Mouse (Mus musculus) testis, postnatal 10 days (tissue): ENCODE results near the gene Olfr741.

ENCODE experiments used
- DNase-seq: peaks from one replicate; pipeline ENCODE4 v3.0.0; 2021; ENCODE audit warnings: low spot score

The Olfr741 gene

DNA sequence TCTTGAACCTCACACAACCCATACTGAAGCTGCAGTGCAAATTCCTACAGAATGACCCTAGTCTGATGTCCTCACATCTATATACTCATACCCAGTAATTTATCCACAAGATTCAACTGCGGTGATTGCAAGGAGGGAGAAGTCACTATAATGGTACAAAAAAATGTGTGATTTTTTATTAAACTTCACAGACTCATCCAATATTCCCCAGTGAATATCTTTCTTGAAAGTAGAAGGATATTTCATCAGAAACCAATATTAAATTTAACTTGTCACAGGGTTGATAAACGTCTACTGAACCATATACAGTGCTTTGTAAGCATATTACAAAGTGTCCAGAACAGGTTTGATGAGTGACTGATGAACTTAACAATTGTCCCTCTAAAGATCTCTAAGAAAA lies at the start of gene Olfr741:
Gene Olfr741, plus strand, starts transcription at position 301 of the 400 bp plus-strand sequence.
- no peak for DNase-seq

DNA sequence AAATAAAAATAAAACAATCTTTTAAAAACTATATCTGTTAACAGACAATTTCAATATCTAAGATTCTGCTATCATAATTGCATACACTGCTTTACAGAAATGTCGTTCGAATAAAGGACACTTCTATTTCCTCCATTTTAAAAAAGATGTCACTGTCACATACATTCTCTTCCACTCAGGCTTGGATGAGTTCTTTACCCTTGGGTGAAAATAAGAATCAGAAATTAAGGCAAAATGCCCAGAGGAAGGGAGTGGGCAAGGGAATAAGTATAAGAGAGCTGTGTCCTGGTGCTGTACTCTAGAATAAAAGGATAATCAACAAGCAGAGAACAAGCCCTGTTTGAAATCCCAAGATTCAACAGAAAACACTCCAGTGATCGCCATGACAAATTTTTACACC lies 27.3 kb upstream of the Olfr741 start, which contains the start of gene Olfr740:
Gene Olfr740, plus strand, starts transcription at position 301 of the 400 bp plus-strand sequence.
- DNase-seq, result no peak

GRCm38 (mm10) chr14:50478406-50478805 lies 5.9 kb downstream of the Olfr741 start:
- no peak for DNase-seq

- no peak for DNase-seq
These were observed 30.8 kb downstream of the Olfr741 start, which contains the start of gene Olfr742 for GRCm38 (mm10) chr14:50503300-50503699. Gene Olfr742, plus strand, starts transcription at chr14:50503600.

DNA sequence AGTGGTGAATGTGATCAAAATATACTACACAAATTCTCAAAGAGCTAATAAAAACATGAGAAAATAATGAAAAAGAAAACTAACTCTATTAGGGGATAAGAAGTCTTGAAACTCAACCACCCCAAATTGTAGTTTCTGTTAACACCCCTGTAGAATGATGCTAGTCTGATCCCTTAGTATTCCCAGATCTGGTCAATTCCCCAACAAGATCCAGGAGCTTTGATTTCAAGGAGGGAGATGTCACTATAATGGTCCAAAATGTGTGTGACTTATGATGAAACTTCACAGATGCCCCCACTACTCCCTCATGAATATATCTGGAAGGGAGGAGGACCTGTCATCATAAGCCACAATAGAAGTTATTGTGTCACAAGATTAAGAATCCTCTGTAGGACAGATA lies 49.0 kb downstream of the Olfr741 start, which contains the start of gene Olfr743:
Gene Olfr743, plus strand, starts transcription at position 301 of the 400 bp plus-strand sequence.
- DNase-seq, result no peak
